Mouse (Mus musculus) CD4-positive naive resting alpha-beta T cell, adult 57 days (primary cell): ENCODE results near the gene Lef1. TPM values are rescaled to one million over a fixed set of nuclear protein-coding genes. Genes with fewer than 3 reads are reported as not detected.

Experiments used
- total RNA-seq: library from RNA; stranded (reverse); gene quantifications from one replicate; pipeline ENCODE4 v1.2.4, GENCODE M21; 2023

Gene Lef1
- total RNA-seq: 828 TPM

DNA sequence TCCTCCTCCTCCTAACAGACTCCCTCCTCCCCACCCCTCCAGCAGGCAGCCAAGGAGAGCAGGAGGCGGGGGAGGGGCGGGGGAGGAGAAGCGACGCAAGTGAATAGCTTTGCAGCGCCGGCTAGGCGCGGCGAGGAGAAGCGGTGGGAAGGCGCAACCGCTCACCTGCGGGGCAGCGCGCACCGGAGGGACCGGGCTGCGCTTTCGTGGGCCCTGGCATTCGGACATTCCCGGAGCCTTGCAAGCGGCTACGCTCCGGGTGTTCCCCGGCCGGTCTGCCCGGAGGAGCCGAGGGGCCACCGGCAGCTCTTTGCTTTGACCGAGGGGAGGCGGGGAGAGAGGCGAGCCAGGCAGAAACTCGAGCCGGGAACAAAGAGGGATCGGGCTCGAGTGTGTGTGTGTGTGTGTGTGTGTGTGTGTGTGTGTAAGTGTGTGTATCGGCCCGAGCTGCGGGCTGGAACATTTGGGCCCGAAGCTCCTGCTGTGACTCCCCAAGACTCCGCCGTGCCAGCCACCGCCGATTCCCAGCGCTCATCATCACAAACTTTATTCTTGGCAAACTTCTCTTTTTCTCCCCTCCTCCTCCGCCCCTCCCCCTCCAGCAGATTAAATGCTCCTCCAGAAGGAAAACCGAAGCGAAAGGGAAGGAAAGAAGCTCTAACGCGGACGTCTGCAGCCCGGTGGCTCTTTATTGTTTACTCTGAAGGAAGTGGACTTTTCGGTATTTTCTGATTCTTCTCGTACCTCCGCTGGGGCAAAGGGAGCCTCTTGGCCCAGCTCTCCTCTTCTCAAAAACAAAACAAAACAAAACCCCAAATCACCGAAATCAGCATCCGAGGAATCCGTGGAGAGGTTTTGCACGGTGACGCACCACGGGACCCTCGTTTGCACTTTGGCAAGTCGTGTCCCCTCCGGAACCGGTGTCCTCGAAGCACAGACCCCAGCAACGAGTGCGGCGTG, at the start of gene Lef1:
Lef1 (plus strand) TSS at position 281 of the 960 bp plus-strand sequence.

DNA sequence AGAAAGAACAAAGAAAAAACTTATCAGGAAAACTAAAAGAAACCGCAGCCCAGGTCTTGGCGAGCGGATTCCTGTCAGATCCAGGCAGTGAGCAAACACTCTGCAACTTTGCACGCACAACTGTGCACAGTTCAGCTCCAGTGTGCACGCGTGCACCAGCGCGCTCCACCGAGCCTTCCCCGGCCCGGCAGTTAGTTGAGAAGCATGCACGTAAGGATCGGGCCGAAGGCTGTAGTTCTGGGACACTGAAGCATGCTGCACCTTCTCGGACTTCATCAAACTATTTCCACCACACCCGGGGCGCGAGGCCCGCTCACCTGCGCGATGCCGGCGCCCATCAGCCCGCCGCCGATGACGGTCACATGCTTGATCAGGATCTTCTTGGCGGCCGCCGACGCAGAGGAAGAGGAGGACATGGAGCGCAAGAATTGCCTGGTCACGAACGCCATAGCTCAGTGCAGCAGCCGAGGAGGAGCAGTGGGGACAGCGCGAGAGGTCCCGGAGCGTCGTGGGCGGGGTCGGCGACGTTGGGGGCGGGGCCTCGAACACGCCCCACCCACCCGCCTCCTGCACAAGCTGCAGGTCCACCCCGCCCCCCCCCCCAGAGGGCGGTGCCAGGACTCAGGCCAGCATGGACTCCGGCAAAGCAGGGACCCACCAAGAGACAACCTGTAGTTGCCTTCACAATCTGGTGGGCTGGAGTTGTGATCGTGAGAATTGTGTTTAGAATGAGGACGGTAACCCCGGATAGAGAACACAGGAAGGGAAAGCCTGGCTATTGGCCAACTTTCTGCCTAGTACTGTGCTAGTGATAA, 161.5 kb downstream of the Lef1 start, which contains the start of gene Hadh:
Hadh (minus strand) TSS at position 543 of the 815 bp plus-strand sequence.

Other genes with a start within 250 kb of the Lef1 start
- gene Hadh, start 161.6 kb downstream of the Lef1 start, total RNA-seq: 25.5 TPM
- gene Cyp2u1, start 192.8 kb downstream of the Lef1 start, total RNA-seq: 1.3 TPM